Mouse (Mus musculus): Measurements from ENCODE around the gene Pdia6. TPM values are rescaled to one million over a fixed set of nuclear protein-coding genes. Genes with fewer than 3 reads are reported as not detected.

Gene Pdia6
- polyA plus RNA-seq, 2 experiments = 109 to 200 TPM

GRCm38 (mm10) chr12:17235535-17236313 lies 30.6 kb upstream of the Pdia6 start:
- WGBS (ENCODE audit: insufficient replicate concordance) = 47% methylated on average over 11 of the region's 11 CpGs
- ATAC-seq (ENCODE audit: insufficient read depth) (no peak), DNase-seq (ENCODE audit: low read depth in 3 of 3, low spot score in 3 of 3) (no peak)
- Histone ChIP-seq H3K9ac (replicated peaks) (no peak overlapping the region), H3K27me3 (ENCODE audit: control insufficient read depth, insufficient read depth, low read length) (no peaks in the 10 kb centered on the region), H3K9me3 (ENCODE audit: control insufficient read depth, low read length) (no peaks in the 10 kb centered on the region), H3K4me3 (ENCODE audit: insufficient read depth in 1 of 2, low read depth in 2 of 2, low read length in 2 of 2) (no peak overlapping the region), H3K4me2 (ENCODE audit: low read depth) (no peak overlapping the region), H3K4me1 (replicated peaks; ENCODE audit: control insufficient read depth in 2 of 2, insufficient read depth in 2 of 2, low read length in 1 of 2) (no peaks in the 10 kb centered on the region), H3K36me3 (replicated peaks; ENCODE audit: control insufficient read depth, insufficient read depth, low read depth) (no peaks in the 10 kb centered on the region), H3K27ac (no peak overlapping the region)
- TF ChIP-seq CTCF (IDR thresholded peaks at IDR 0.05; ENCODE audit: low read depth) = no peak
- TF ChIP-seq EP300 (IDR thresholded peaks at IDR 0.05; ENCODE audit: low read depth) = no peak

GRCm38 (mm10) chr12:17238588-17239427 lies 27.5 kb upstream of the Pdia6 start:
- DNase-seq (ENCODE audit: low read depth in 3 of 3, low spot score in 3 of 3) (no peak), ATAC-seq (ENCODE audit: insufficient read depth) (no peak)
- H3K9me3 ChIP-seq (ENCODE audit: control insufficient read depth, low read length) = no peaks in the 10 kb centered on the region
- H3K9ac ChIP-seq (replicated peaks) = no peak overlapping the region
- TF ChIP-seq EP300 (IDR thresholded peaks at IDR 0.05; ENCODE audit: low read depth) (no peak), CTCF (IDR thresholded peaks at IDR 0.05; ENCODE audit: low read depth) (no peak)
- H3K4me3 ChIP-seq (ENCODE audit: insufficient read depth in 1 of 2, low read depth in 2 of 2, low read length in 2 of 2) = no peak overlapping the region
- no peak overlapping the region for H3K4me2 ChIP-seq (ENCODE audit: low read depth)
- WGBS (ENCODE audit: insufficient replicate concordance) = 39% methylated on average over 12 of the region's 12 CpGs
- H3K36me3 ChIP-seq (replicated peaks; ENCODE audit: control insufficient read depth, insufficient read depth, low read depth) = no peaks in the 10 kb centered on the region
- H3K27me3 ChIP-seq (ENCODE audit: control insufficient read depth, insufficient read depth, low read length) = no peaks in the 10 kb centered on the region
- no peaks in the 10 kb centered on the region for H3K4me1 ChIP-seq (replicated peaks; ENCODE audit: control insufficient read depth in 2 of 2, insufficient read depth in 2 of 2, low read length in 1 of 2)
- no peak overlapping the region for H3K27ac ChIP-seq

GRCm38 (mm10) chr12:17239428-17239688 lies 27.0 kb upstream of the Pdia6 start:
- Histone ChIP-seq H3K27me3 (ENCODE audit: control insufficient read depth, insufficient read depth, low read length) (no peaks in the 10 kb centered on the region), H3K4me3 (ENCODE audit: insufficient read depth in 1 of 2, low read depth in 2 of 2, low read length in 2 of 2) (no peak overlapping the region), H3K4me1 (replicated peaks; ENCODE audit: control insufficient read depth in 2 of 2, insufficient read depth in 2 of 2, low read length in 1 of 2) (no peaks in the 10 kb centered on the region), H3K9me3 (ENCODE audit: control insufficient read depth, low read length) (no peaks in the 10 kb centered on the region), H3K4me2 (ENCODE audit: low read depth) (no peak overlapping the region), H3K9ac (replicated peaks) (no peak overlapping the region), H3K27ac (no peak overlapping the region), H3K36me3 (replicated peaks; ENCODE audit: control insufficient read depth, insufficient read depth, low read depth) (no peaks in the 10 kb centered on the region)
- no peak for TF ChIP-seq EP300 (IDR thresholded peaks at IDR 0.05; ENCODE audit: low read depth)
- no peak for TF ChIP-seq CTCF (IDR thresholded peaks at IDR 0.05; ENCODE audit: low read depth)
- ATAC-seq (ENCODE audit: insufficient read depth) = no peak
- DNase-seq (ENCODE audit: low read depth in 3 of 3, low spot score in 3 of 3) = no peak

- 68% methylated on average over 2 of the region's 2 CpGs for WGBS (ENCODE audit: insufficient replicate concordance)
- Histone ChIP-seq H3K27me3 (ENCODE audit: control insufficient read depth, insufficient read depth, low read length) (no peaks in the 10 kb centered on the region), H3K4me3 (ENCODE audit: insufficient read depth in 1 of 2, low read depth in 2 of 2, low read length in 2 of 2) (no peak overlapping the region), H3K36me3 (replicated peaks; ENCODE audit: control insufficient read depth, insufficient read depth, low read depth) (no peaks in the 10 kb centered on the region), H3K4me2 (ENCODE audit: low read depth) (no peak overlapping the region), H3K4me1 (replicated peaks; ENCODE audit: control insufficient read depth in 2 of 2, insufficient read depth in 2 of 2, low read length in 1 of 2) (no peaks in the 10 kb centered on the region), H3K9me3 (ENCODE audit: control insufficient read depth, low read length) (no peaks in the 10 kb centered on the region), H3K27ac (no peak overlapping the region), H3K9ac (replicated peaks) (no peak overlapping the region)
- DNase-seq (ENCODE audit: low read depth in 3 of 3, low spot score in 3 of 3) (no peak), ATAC-seq (ENCODE audit: insufficient read depth) (no peak)
- TF ChIP-seq EP300 (IDR thresholded peaks at IDR 0.05; ENCODE audit: low read depth) (no peak), CTCF (IDR thresholded peaks at IDR 0.05; ENCODE audit: low read depth) (no peak)
Measured at GRCm38 (mm10) chr12:17241016-17241415, 25.3 kb upstream of the Pdia6 start.

GRCm38 (mm10) chr12:17241614-17242013 lies 24.7 kb upstream of the Pdia6 start:
- ATAC-seq (ENCODE audit: insufficient read depth) (no peak), DNase-seq (ENCODE audit: low read depth in 3 of 3, low spot score in 3 of 3) (no peak)
- Histone ChIP-seq H3K4me1 (replicated peaks; ENCODE audit: control insufficient read depth in 2 of 2, insufficient read depth in 2 of 2, low read length in 1 of 2) (no peaks in the 10 kb centered on the region), H3K27me3 (ENCODE audit: control insufficient read depth, insufficient read depth, low read length) (no peaks in the 10 kb centered on the region), H3K9ac (replicated peaks) (no peak overlapping the region), H3K36me3 (replicated peaks; ENCODE audit: control insufficient read depth, insufficient read depth, low read depth) (no peaks in the 10 kb centered on the region), H3K4me2 (ENCODE audit: low read depth) (no peak overlapping the region), H3K9me3 (ENCODE audit: control insufficient read depth, low read length) (no peaks in the 10 kb centered on the region), H3K4me3 (ENCODE audit: insufficient read depth in 1 of 2, low read depth in 2 of 2, low read length in 2 of 2) (no peak overlapping the region), H3K27ac (no peak overlapping the region)
- TF ChIP-seq EP300 (IDR thresholded peaks at IDR 0.05; ENCODE audit: low read depth) (no peak), CTCF (IDR thresholded peaks at IDR 0.05; ENCODE audit: low read depth) (no peak)
- 72% methylated on average over 9 of the region's 9 CpGs for WGBS (ENCODE audit: insufficient replicate concordance)
